Comparison of ENCODE assay signal across 12 mouse cellular contexts in genomic region chr1:183188115-183189013, GRCm38 (mm10). TPM values are rescaled to one million over a fixed set of nuclear protein-coding genes. Genes with fewer than 3 reads are reported as not detected.
DNase-seq lines count a peak whose midpoint lies in the region; ATAC-seq and TF ChIP-seq lines count a peak whose summit lies in the region.
"Had no signal": no experiment of that assay in that cellular context is flagged by ENCODE, and none has a peak within 500 bp of the region (broad histone marks: within the 10 kb centered on the region; RNA-seq: fewer than 3 reads in every experiment).

No protein-coding gene starts in this region.

- no peak for TF ChIP-seq EP300 in lung, postnatal 0 days (IDR thresholded peaks at IDR 0.05)

- no peaks in the 10 kb centered on the region for H3K36me3 ChIP-seq in lung, postnatal 0 days (ENCODE audit: insufficient read depth, low read length)
- H3K36me3 ChIP-seq in embryonic facial prominence, embryonic 15.5 days, result no peaks in the 10 kb centered on the region
- no peaks in the 10 kb centered on the region for H3K36me3 ChIP-seq in heart, embryonic 15.5 days
- H3K36me3 ChIP-seq: hindbrain, embryonic 12.5 days had no signal

- H3K4me2 ChIP-seq in lung, postnatal 0 days (replicated peaks; ENCODE audit: low read depth, low read length), result no peak overlapping the region
- peak overlapping the region; percentile 25; the same call in 1 of the 2 replicates for H3K4me2 ChIP-seq in embryonic facial prominence, embryonic 15.5 days (replicated peaks)
- H3K4me2 ChIP-seq in heart, embryonic 15.5 days, result peak overlapping the region; percentile 6; the same call in 1 of the 2 replicates
- H3K4me2 ChIP-seq: hindbrain, embryonic 12.5 days had no signal

- no peaks in the 10 kb centered on the region for H3K27me3 ChIP-seq in lung, postnatal 0 days (replicated peaks; ENCODE audit: insufficient read depth, low read length)
- no peaks in the 10 kb centered on the region for H3K27me3 ChIP-seq in embryonic facial prominence, embryonic 15.5 days
- H3K27me3 ChIP-seq in heart, embryonic 15.5 days, result no peaks in the 10 kb centered on the region
- H3K27me3 ChIP-seq: hindbrain, embryonic 12.5 days had no signal

- no peak overlapping the region for H3K9ac ChIP-seq in lung, postnatal 0 days (replicated peaks; ENCODE audit: low read depth)
- no peak overlapping the region for H3K9ac ChIP-seq in embryonic facial prominence, embryonic 15.5 days
- no peak overlapping the region for H3K9ac ChIP-seq in heart, embryonic 15.5 days
- H3K9ac ChIP-seq: hindbrain, embryonic 12.5 days had no signal

- no peaks in the 10 kb centered on the region for H3K4me1 ChIP-seq in lung, postnatal 0 days (ENCODE audit: insufficient read depth, low read depth, low read length)
- H3K4me1 ChIP-seq in embryonic facial prominence, embryonic 15.5 days, result peaks cover 69% of the 10 kb centered on the region
- H3K4me1 ChIP-seq in heart, embryonic 15.5 days (replicated peaks), result peaks cover 61% of the 10 kb centered on the region

- WGBS in lung, postnatal 0 days, result 76% methylated on average over 20 of the region's 20 CpGs
- WGBS in embryonic facial prominence, embryonic 15.5 days, result 24% methylated on average over 20 of the region's 20 CpGs
- 50% methylated on average over 20 of the region's 20 CpGs for WGBS in heart, embryonic 15.5 days

- TF ChIP-seq CTCF in lung, postnatal 0 days (IDR thresholded peaks at IDR 0.05), result 0 out of 2 replicates have a peak, but pooled peaks have one; percentile 4

- ATAC-seq in lung, postnatal 0 days, result no peak
- ATAC-seq in embryonic facial prominence, embryonic 15.5 days (ENCODE audit: insufficient number of reproducible peaks, low FRiP score, low TSS enrichment, low read depth), result peak; percentile 79
- no peak for ATAC-seq in heart, embryonic 15.5 days (replicated peaks; ENCODE audit: insufficient number of reproducible peaks, insufficient read depth, low FRiP score, low read depth)
- no peak for ATAC-seq in activated CD4-positive, CD25-positive, alpha-beta regulatory T cell, adult 4 months

- no peaks in the 10 kb centered on the region for H3K9me3 ChIP-seq in lung, postnatal 0 days (ENCODE audit: low read length)
- H3K9me3 ChIP-seq in embryonic facial prominence, embryonic 15.5 days (replicated peaks), result no peaks in the 10 kb centered on the region
- no peaks in the 10 kb centered on the region for H3K9me3 ChIP-seq in heart, embryonic 15.5 days (replicated peaks)
- H3K9me3 ChIP-seq: hindbrain, embryonic 12.5 days had no signal

- DNase-seq in lung, postnatal 0 days (ENCODE audit: low spot score), result no peak
- DNase-seq in lung, postnatal 36 days, result no peak
- DNase-seq in skeletal muscle tissue, adult 2 months (ENCODE audit: low read depth, low spot score), result peak; percentile 38
- DNase-seq in adrenal gland, postnatal 36 days, result no peak
- DNase-seq in kidney, postnatal 10 days, result no peak
- DNase-seq: cerebellum, postnatal 14 days; kidney, adult 18-20 months; thymus, postnatal 14 days had no signal

- H3K4me3 ChIP-seq in lung, postnatal 0 days (ENCODE audit: low read depth, low read length), result no peak overlapping the region
- H3K4me3 ChIP-seq in embryonic facial prominence, embryonic 15.5 days (replicated peaks), result no peak overlapping the region
- H3K4me3 ChIP-seq in heart, embryonic 15.5 days, result no peak overlapping the region
- H3K4me3 ChIP-seq: hindbrain, embryonic 12.5 days had no signal

- H3K27ac ChIP-seq in lung, postnatal 0 days (ENCODE audit: low read length), result no peak overlapping the region
- peak overlapping the region; percentile 81 for H3K27ac ChIP-seq in embryonic facial prominence, embryonic 15.5 days (replicated peaks)
- peak overlapping the region; percentile 11 for H3K27ac ChIP-seq in heart, embryonic 15.5 days
- H3K27ac ChIP-seq: hindbrain, embryonic 12.5 days had no signal

RNA-seq across cellular contexts. Expression of gene Disp1, which starts 33.0 kb away (rescaled TPM):
- polyA plus RNA-seq in lung, postnatal 0 days (2015; fragmentation: Nextera tagmentation; extraction: Ambion mirVana), result 3.5 and 4.0 TPM in 2 replicates
- polyA plus RNA-seq in embryonic facial prominence, embryonic 15.5 days (2015; fragmentation: Nextera tagmentation; extraction: Ambion mirVana), result 17.8 and 18.3 TPM in 2 replicates
- 7.8 and 11.0 TPM in 2 replicates for polyA plus RNA-seq in heart, embryonic 15.5 days (2015; fragmentation: Nextera tagmentation; extraction: Ambion mirVana)
- 10 to 100 TPM; 14.9 to 17.0 TPM for total RNA-seq in adrenal gland, postnatal 36 days (2021)
- 1 to 10 TPM; 5.9 to 8.5 TPM for polyA plus RNA-seq in activated CD4-positive, CD25-positive, alpha-beta regulatory T cell, adult 4 months (2017; shearing (Covaris generic))
